Mouse (Mus musculus): ENCODE data around the gene Olfr1371. TPM values are rescaled to one million over a fixed set of nuclear protein-coding genes. Genes with fewer than 3 reads are reported as not detected.

Gene Olfr1371
- not detected in 2 replicates for polyA plus RNA-seq (2012; rRNA removed)

DNA sequence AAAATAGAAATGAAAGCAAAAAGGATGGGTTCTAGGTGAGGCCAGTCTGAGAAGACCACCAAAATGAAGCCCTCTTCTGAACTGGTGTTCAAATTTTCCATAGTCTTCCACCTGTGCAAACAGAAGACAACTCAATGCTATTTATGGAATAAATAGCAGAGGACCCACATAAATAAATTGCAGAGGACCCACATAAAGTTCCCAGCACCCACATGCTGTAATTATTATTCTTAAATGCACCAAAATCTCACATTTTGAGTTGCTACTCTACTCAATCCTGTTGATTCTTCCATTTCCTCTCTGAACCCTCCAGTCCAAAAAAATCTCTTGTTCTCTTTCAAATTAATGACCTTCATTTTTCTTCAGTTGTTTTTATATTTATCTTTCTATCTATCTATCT is at the start of gene Olfr1371:
Gene Olfr1371, minus strand, starts transcription at position 101 of the 400 bp plus-strand sequence.
- TF ChIP-seq POLR2A (IDR thresholded peaks at IDR 0.05; ENCODE audit: low read depth, low read length) (no peak), CTCF (IDR thresholded peaks at IDR 0.05; ENCODE audit: extremely low read depth, insufficient read length, insufficient replicate concordance, low read depth, low read length) (no peak)
- Histone ChIP-seq H3K4me3 (ENCODE audit: low read depth, low read length) (no peak within 1 kb of the TSS), H3K36me3 (ENCODE audit: control insufficient read depth, insufficient read depth, low read length) (no peaks in the 10 kb centered on the region), H3K4me1 (ENCODE audit: control insufficient read depth, insufficient read depth, insufficient read length, low read length) (no peaks in the 10 kb centered on the region), H3K27ac (ENCODE audit: insufficient read depth, low read depth, low read length) (no peak within 1 kb of the TSS), H3K27me3 (ENCODE audit: control insufficient read depth, insufficient read depth, low read length) (no peaks in the 10 kb centered on the region)

GRCm38 (mm10) chr11:52262338-52262737 is 48.6 kb upstream of the Olfr1371 start:
- 95% methylated on average over 11 of the region's 11 CpGs for WGBS
- TF ChIP-seq POLR2A (IDR thresholded peaks at IDR 0.05; ENCODE audit: low read depth, low read length) (no peak), CTCF (IDR thresholded peaks at IDR 0.05; ENCODE audit: extremely low read depth, insufficient read length, insufficient replicate concordance, low read depth, low read length) (no peak)
- no peaks in the 10 kb centered on the region for H3K27me3 ChIP-seq (ENCODE audit: control insufficient read depth, insufficient read depth, low read length)
- H3K27ac ChIP-seq (ENCODE audit: insufficient read depth, low read depth, low read length): no peak overlapping the region
- H3K4me3 ChIP-seq (ENCODE audit: low read depth, low read length): no peak overlapping the region
- no peaks in the 10 kb centered on the region for H3K4me1 ChIP-seq (ENCODE audit: control insufficient read depth, insufficient read depth, insufficient read length, low read length)
- H3K36me3 ChIP-seq (ENCODE audit: control insufficient read depth, insufficient read depth, low read length): no peaks in the 10 kb centered on the region

- Histone ChIP-seq H3K36me3 (ENCODE audit: control insufficient read depth, insufficient read depth, low read length) (no peaks in the 10 kb centered on the region), H3K4me1 (ENCODE audit: control insufficient read depth, insufficient read depth, insufficient read length, low read length) (no peaks in the 10 kb centered on the region)
- WGBS: 44% methylated on average over 5 of the region's 5 CpGs
These were observed 48.1 kb upstream of the Olfr1371 start for GRCm38 (mm10) chr11:52261937-52262336.

GRCm38 (mm10) chr11:52260878-52261277 is 47.1 kb upstream of the Olfr1371 start:
- Histone ChIP-seq H3K4me3 (ENCODE audit: low read depth, low read length) (no peak overlapping the region), H3K27ac (ENCODE audit: insufficient read depth, low read depth, low read length) (no peak overlapping the region), H3K36me3 (ENCODE audit: control insufficient read depth, insufficient read depth, low read length) (no peaks in the 10 kb centered on the region), H3K4me1 (ENCODE audit: control insufficient read depth, insufficient read depth, insufficient read length, low read length) (no peaks in the 10 kb centered on the region), H3K27me3 (ENCODE audit: control insufficient read depth, insufficient read depth, low read length) (no peaks in the 10 kb centered on the region)
- TF ChIP-seq CTCF (IDR thresholded peaks at IDR 0.05; ENCODE audit: extremely low read depth, insufficient read length, insufficient replicate concordance, low read depth, low read length) (no peak), POLR2A (IDR thresholded peaks at IDR 0.05; ENCODE audit: low read depth, low read length) (no peak)
- 81% methylated on average over 4 of the region's 4 CpGs for WGBS

More at GRCm38 (mm10) chr11:52261937-52262336, 48.1 kb upstream of the Olfr1371 start:
- peak; percentile 56; the same call in 1 of the 2 replicates for TF ChIP-seq CTCF (IDR thresholded peaks at IDR 0.05; ENCODE audit: extremely low read depth, insufficient read length, insufficient replicate concordance, low read depth, low read length)
- TF ChIP-seq POLR2A (IDR thresholded peaks at IDR 0.05; ENCODE audit: low read depth, low read length): no peak
- Histone ChIP-seq H3K4me3 (ENCODE audit: low read depth, low read length) (no peak overlapping the region), H3K27me3 (ENCODE audit: control insufficient read depth, insufficient read depth, low read length) (no peaks in the 10 kb centered on the region), H3K27ac (ENCODE audit: insufficient read depth, low read depth, low read length) (no peak overlapping the region)

- Histone ChIP-seq H3K4me1 (ENCODE audit: control insufficient read depth, insufficient read depth, insufficient read length, low read length) (no peaks in the 10 kb centered on the region; the same call in 1 of the 2 replicates), H3K27ac (ENCODE audit: insufficient read depth, low read depth, low read length) (no peak overlapping the region), H3K36me3 (ENCODE audit: control insufficient read depth, insufficient read depth, low read length) (no peaks in the 10 kb centered on the region), H3K27me3 (ENCODE audit: control insufficient read depth, insufficient read depth, low read length) (no peaks in the 10 kb centered on the region), H3K4me3 (ENCODE audit: low read depth, low read length) (no peak overlapping the region)
- TF ChIP-seq POLR2A (IDR thresholded peaks at IDR 0.05; ENCODE audit: low read depth, low read length) (no peak), CTCF (IDR thresholded peaks at IDR 0.05; ENCODE audit: extremely low read depth, insufficient read length, insufficient replicate concordance, low read depth, low read length) (no peak)
- 83% methylated on average over 5 of the region's 5 CpGs for WGBS
These were observed 44.9 kb upstream of the Olfr1371 start for GRCm38 (mm10) chr11:52258711-52259110.

- WGBS: 47% methylated on average over 3 of the region's 3 CpGs
These were observed 43.6 kb upstream of the Olfr1371 start for GRCm38 (mm10) chr11:52257376-52257775.

GRCm38 (mm10) chr11:52255077-52255476 is 41.3 kb upstream of the Olfr1371 start:
- H3K4me3 ChIP-seq (ENCODE audit: low read depth, low read length): no peak overlapping the region
- no peak overlapping the region for H3K27ac ChIP-seq (ENCODE audit: insufficient read depth, low read depth, low read length)
- no peaks in the 10 kb centered on the region for H3K27me3 ChIP-seq (ENCODE audit: control insufficient read depth, insufficient read depth, low read length)
- no peak for TF ChIP-seq CTCF (IDR thresholded peaks at IDR 0.05; ENCODE audit: extremely low read depth, insufficient read length, insufficient replicate concordance, low read depth, low read length)
- H3K36me3 ChIP-seq (ENCODE audit: control insufficient read depth, insufficient read depth, low read length): 0 out of 2 replicates have a peak, but pooled peaks cover 2% of the 10 kb centered on the region
- H3K4me1 ChIP-seq (ENCODE audit: control insufficient read depth, insufficient read depth, insufficient read length, low read length): no peaks in the 10 kb centered on the region; the same call in 1 of the 2 replicates
- 92% methylated on average over 8 of the region's 8 CpGs for WGBS

More at GRCm38 (mm10) chr11:52257376-52257775, 43.6 kb upstream of the Olfr1371 start:
- H3K27ac ChIP-seq (ENCODE audit: insufficient read depth, low read depth, low read length): no peak overlapping the region
- H3K4me1 ChIP-seq (ENCODE audit: control insufficient read depth, insufficient read depth, insufficient read length, low read length): no peaks in the 10 kb centered on the region; the same call in 1 of the 2 replicates
- no peaks in the 10 kb centered on the region for H3K27me3 ChIP-seq (ENCODE audit: control insufficient read depth, insufficient read depth, low read length)
- H3K4me3 ChIP-seq (ENCODE audit: low read depth, low read length): no peak overlapping the region
- TF ChIP-seq POLR2A (IDR thresholded peaks at IDR 0.05; ENCODE audit: low read depth, low read length) (no peak), CTCF (IDR thresholded peaks at IDR 0.05; ENCODE audit: extremely low read depth, insufficient read length, insufficient replicate concordance, low read depth, low read length) (no peak)
- H3K36me3 ChIP-seq (ENCODE audit: control insufficient read depth, insufficient read depth, low read length): no peaks in the 10 kb centered on the region
